Mouse (Mus musculus) lung, adult 2 months (tissue): ENCODE measurements at regions not wholly inside any gene's neighbourhood (a gene's known extent, or its start where the extent isn't known, plus 50 kb on each side); places are given as distances from the start of the nearest gene placed in this dataset.

Experiments used
- CTCF ChIP-seq: fragments of 200-500 bp; IDR thresholded peaks from 2 replicates; pipeline ENCODE4 v1.5.1; 2011; ENCODE audit warnings: mild to moderate bottlenecking, low read length, control low read depth; ENCODE audit not compliant: insufficient read depth
- POLR2A ChIP-seq: fragments of 200-500 bp; IDR thresholded peaks from 2 replicates; pipeline ENCODE4 v1.6.1; 2011; ENCODE audit warnings: low read depth, mild to moderate bottlenecking, control low read depth, low read length, borderline replicate concordance; ENCODE audit errors: extremely low read depth

- TF ChIP-seq CTCF (no peak), POLR2A (no peak)
Measured at GRCm38 (mm10) chr8:103467536-103468160, 633.8 kb upstream of the Cdh5 start.
